Mouse (Mus musculus) liver, embryonic 11.5 days (tissue): ENCODE data around the gene Ppm1e. TPM values are rescaled to one million over a fixed set of nuclear protein-coding genes. Genes with fewer than 3 reads are reported as not detected.

Source experiments
- ATAC-seq: fragments of 200-750 bp; cut with Nextera tagmentation; replicated peaks from 2 replicates; pipeline ENCODE4 v1.8.0; 2017; ENCODE audit warnings: moderate number of reproducible peaks, mild to moderate bottlenecking, moderate TSS enrichment, moderate library complexity; ENCODE audit not compliant: low FRiP score
- DNase-seq: peaks from one replicate; pipeline ENCODE4 v3.0.0-alpha.2; 2017; ENCODE audit warnings: low spot score
- H3K27ac ChIP-seq: fragments of 300-500 bp; sonication (generic); 2 replicates; pipeline ENCODE4 v1.5.1; 2014; ENCODE audit warnings: mild to moderate bottlenecking, low read depth, low read length, control low read depth
- H3K27me3 ChIP-seq: fragments of 300-500 bp; sonication (generic); replicated peaks from 2 replicates; pipeline ENCODE4 v1.6.1; 2014; ENCODE audit warnings: low read length, mixed read lengths; ENCODE audit not compliant: control insufficient read depth, insufficient read depth
- H3K36me3 ChIP-seq: fragments of 300-500 bp; sonication (generic); 2 replicates; pipeline ENCODE4 v1.6.1; 2014; ENCODE audit warnings: mild to moderate bottlenecking, low read length, moderate library complexity, mixed read lengths; ENCODE audit not compliant: control insufficient read depth, insufficient read depth
- H3K4me1 ChIP-seq: fragments of 300-500 bp; sonication (generic); replicated peaks from 2 replicates; pipeline ENCODE4 v1.6.1; 2014; ENCODE audit warnings: low read length, mixed read lengths; ENCODE audit not compliant: control insufficient read depth, insufficient read depth
- H3K4me2 ChIP-seq: fragments of 300-500 bp; sonication (generic); 2 replicates; pipeline ENCODE4 v1.6.1; 2014; ENCODE audit warnings: mild to moderate bottlenecking, control low read depth, moderate library complexity
- H3K4me3 ChIP-seq: fragments of 300-500 bp; sonication (generic); 2 replicates; pipeline ENCODE4 v1.5.1; 2014; ENCODE audit warnings: low read depth, low read length, control low read depth
- H3K9ac ChIP-seq: fragments of 300-500 bp; sonication (generic); 2 replicates; pipeline ENCODE4 v1.6.1; 2014; ENCODE audit warnings: low read depth, low read length, control low read depth
- H3K9me3 ChIP-seq: fragments of 300-500 bp; sonication (generic); 2 replicates; pipeline ENCODE4 v1.6.1; 2016; ENCODE audit warnings: low read length, inconsistent platforms, mixed read lengths; ENCODE audit not compliant: control insufficient read depth
- WGBS: fragments of 180-500 bp; shearing (Covaris S2); extraction: QIAGEN DNeasy Blood & Tissue Kit; methylation state at CpG from one replicate; pipeline ENCODE4 v1.1.7; 2014; 5-methylcytosine and 5-hydroxymethylcytosine counted together
- polyA plus RNA-seq: library from polyadenylated mRNA; unstranded; fragments of >200 nt; fragmentation: Nextera tagmentation; extraction: Ambion mirVana; gene quantifications from 2 replicates; pipeline ENCODE4 v1.2.1, GENCODE M21; 2014

The Ppm1e gene
- polyA plus RNA-seq, 1 experiment from 2014 or later, result 2.6 TPM

GRCm38 (mm10) chr11:87286194-87286593, 72.6 kb downstream of the Ppm1e start:
- Histone ChIP-seq H3K4me2 (no peak overlapping the region), H3K36me3 (no peaks in the 10 kb centered on the region), H3K27ac (no peak overlapping the region), H3K27me3 (no peaks in the 10 kb centered on the region), H3K9me3 (no peaks in the 10 kb centered on the region), H3K9ac (no peak overlapping the region), H3K4me1 (peaks cover 5% of the 10 kb centered on the region; the same call in 1 of the 2 replicates), H3K4me3 (no peak overlapping the region)
- 81% methylated on average over 2 of the region's 2 CpGs for WGBS
- ATAC-seq (no peak), DNase-seq (no peak)

GRCm38 (mm10) chr11:87281907-87282475, 76.8 kb downstream of the Ppm1e start:
- Histone ChIP-seq H3K27ac (no peak overlapping the region), H3K4me1 (peaks cover 5% of the 10 kb centered on the region), H3K27me3 (no peaks in the 10 kb centered on the region), H3K36me3 (no peaks in the 10 kb centered on the region), H3K9me3 (no peaks in the 10 kb centered on the region), H3K9ac (no peak overlapping the region), H3K4me2 (no peak overlapping the region), H3K4me3 (no peak overlapping the region)
- 80% methylated on average over 7 of the region's 7 CpGs for whole genome bisulfite sequencing
- no peak for ATAC-seq
- no peak for DNase-seq

- H3K4me3 ChIP-seq, result no peak overlapping the region
- H3K36me3 ChIP-seq, result no peaks in the 10 kb centered on the region
- H3K4me2 ChIP-seq, result no peak overlapping the region
- H3K9me3 ChIP-seq, result no peaks in the 10 kb centered on the region
- H3K27ac ChIP-seq, result no peak overlapping the region
- no peak for ATAC-seq
- no peak overlapping the region for H3K9ac ChIP-seq
- H3K4me1 ChIP-seq, result peaks cover 18% of the 10 kb centered on the region
- H3K27me3 ChIP-seq, result no peaks in the 10 kb centered on the region
- DNase-seq, result no peak
- WGBS, result 51% methylated on average over 5 of the region's 5 CpGs
Observed at GRCm38 (mm10) chr11:87279461-87279860, 79.4 kb downstream of the Ppm1e start.

- Histone ChIP-seq H3K27me3 (no peaks in the 10 kb centered on the region), H3K4me1 (peaks cover 18% of the 10 kb centered on the region), H3K9me3 (no peaks in the 10 kb centered on the region), H3K36me3 (no peaks in the 10 kb centered on the region), H3K27ac (no peak overlapping the region), H3K4me3 (no peak overlapping the region), H3K4me2 (no peak overlapping the region), H3K9ac (no peak overlapping the region)
- 83% methylated on average over 4 of the region's 4 CpGs for WGBS
- DNase-seq (no peak), ATAC-seq (no peak)
Observed at GRCm38 (mm10) chr11:87278807-87279206, 80.0 kb downstream of the Ppm1e start.

GRCm38 (mm10) chr11:87276240-87276985, 82.4 kb downstream of the Ppm1e start:
- Histone ChIP-seq H3K9me3 (no peaks in the 10 kb centered on the region; the same call in 1 of the 2 replicates), H3K36me3 (no peaks in the 10 kb centered on the region), H3K4me3 (no peak overlapping the region), H3K27me3 (no peaks in the 10 kb centered on the region), H3K9ac (no peak overlapping the region), H3K27ac (no peak overlapping the region), H3K4me2 (peak overlapping the region; percentile 38), H3K4me1 (peaks cover 13% of the 10 kb centered on the region)
- WGBS, result 9% methylated on average over 5 of the region's 5 CpGs
- ATAC-seq (no peak), DNase-seq (no peak)

GRCm38 (mm10) chr11:87275420-87276048, 83.3 kb downstream of the Ppm1e start:
- no peak for ATAC-seq

GRCm38 (mm10) chr11:87272725-87273124, 86.1 kb downstream of the Ppm1e start:
- ATAC-seq (no peak), DNase-seq (no peak)
- H3K27me3 ChIP-seq, result no peaks in the 10 kb centered on the region
- H3K4me2 ChIP-seq, result no peak overlapping the region
- no peaks in the 10 kb centered on the region; the same call in 1 of the 2 replicates for H3K9me3 ChIP-seq
- no peak overlapping the region for H3K4me3 ChIP-seq
- H3K27ac ChIP-seq, result no peak overlapping the region
- H3K4me1 ChIP-seq, result peaks cover 13% of the 10 kb centered on the region
- no peaks in the 10 kb centered on the region for H3K36me3 ChIP-seq
- WGBS, result 89% methylated on average over 5 of the region's 5 CpGs
- H3K9ac ChIP-seq, result no peak overlapping the region

More at GRCm38 (mm10) chr11:87275420-87276048, 83.3 kb downstream of the Ppm1e start:
- H3K4me3 ChIP-seq, result no peak overlapping the region
- H3K27ac ChIP-seq, result no peak overlapping the region
- no peaks in the 10 kb centered on the region for H3K36me3 ChIP-seq
- no peak overlapping the region for H3K9ac ChIP-seq
- no peak for DNase-seq
- WGBS, result 49% methylated on average over 7 of the region's 7 CpGs
- no peaks in the 10 kb centered on the region; the same call in 1 of the 2 replicates for H3K9me3 ChIP-seq
- H3K4me1 ChIP-seq, result peaks cover 13% of the 10 kb centered on the region
- H3K4me2 ChIP-seq, result no peak overlapping the region
- H3K27me3 ChIP-seq, result no peaks in the 10 kb centered on the region

- H3K27ac ChIP-seq, result no peak overlapping the region
- no peaks in the 10 kb centered on the region for H3K36me3 ChIP-seq
- H3K4me3 ChIP-seq, result no peak overlapping the region
- peaks cover 8% of the 10 kb centered on the region for H3K4me1 ChIP-seq
- no peak overlapping the region for H3K4me2 ChIP-seq
- WGBS, result 83% methylated on average over 1 of the region's 1 CpGs
- DNase-seq (no peak), ATAC-seq (no peak)
- H3K27me3 ChIP-seq, result no peaks in the 10 kb centered on the region
- no peaks in the 10 kb centered on the region; the same call in 1 of the 2 replicates for H3K9me3 ChIP-seq
- no peak overlapping the region for H3K9ac ChIP-seq
Observed at GRCm38 (mm10) chr11:87271479-87271878, 87.3 kb downstream of the Ppm1e start.
